Mouse (Mus musculus) urinary bladder, adult 18-20 months (tissue): Measurements from ENCODE around the gene Fgfr2.

Experiments used
- DNase-seq, 2 experiments: peaks; one replicate each; pipeline ENCODE4 v3.0.0; 2022; ENCODE audit warnings: low spot score in 2 of 2, mixed read lengths in 2 of 2

Gene Fgfr2

GRCm38 (mm10) chr7:133007343-133007742 is 115.8 kb downstream of the Fgfr2 start:
- peak; percentile 54 to 57 for DNase-seq

- peak; percentile 39 to 60 for DNase-seq
Observed at GRCm38 (mm10) chr7:133005772-133006171, 117.4 kb downstream of the Fgfr2 start.

GRCm38 (mm10) chr7:133003421-133003820 is 119.7 kb downstream of the Fgfr2 start:
- peak; percentile 45 to 57 for DNase-seq

- no peak for DNase-seq
Observed at GRCm38 (mm10) chr7:133002271-133002670, 120.9 kb downstream of the Fgfr2 start.

GRCm38 (mm10) chr7:133001388-133001787 is 121.8 kb downstream of the Fgfr2 start:
- DNase-seq, result no peak

GRCm38 (mm10) chr7:132999061-132999460 is 124.1 kb downstream of the Fgfr2 start:
- no peak for DNase-seq

GRCm38 (mm10) chr7:132998639-132999038 is 124.5 kb downstream of the Fgfr2 start:
- no peak for DNase-seq

GRCm38 (mm10) chr7:132996391-132996790 is 126.8 kb downstream of the Fgfr2 start:
- DNase-seq, result no peak

- DNase-seq, result no peak
Observed at GRCm38 (mm10) chr7:132994628-132995191, 128.4 kb downstream of the Fgfr2 start.

- DNase-seq, result no peak
Observed at GRCm38 (mm10) chr7:132994120-132994519, 129.0 kb downstream of the Fgfr2 start.

GRCm38 (mm10) chr7:132992967-132993615 is 130.1 kb downstream of the Fgfr2 start:
- DNase-seq, result no peak

GRCm38 (mm10) chr7:132991240-132991900 is 131.8 kb downstream of the Fgfr2 start:
- DNase-seq, result no peak

GRCm38 (mm10) chr7:132989839-132990238 is 133.3 kb downstream of the Fgfr2 start:
- DNase-seq, result no peak

- no peak for DNase-seq
Observed at GRCm38 (mm10) chr7:132982639-132983038, 140.5 kb downstream of the Fgfr2 start.

- no peak for DNase-seq
Observed at GRCm38 (mm10) chr7:132977981-132978380, 145.2 kb downstream of the Fgfr2 start.

- DNase-seq, result no peak
Observed at GRCm38 (mm10) chr7:132976079-132976478, 147.1 kb downstream of the Fgfr2 start.

- no peak for DNase-seq
Observed at GRCm38 (mm10) chr7:132972079-132972478, 151.1 kb downstream of the Fgfr2 start.

GRCm38 (mm10) chr7:132965707-132966106 is 157.4 kb downstream of the Fgfr2 start:
- DNase-seq, result no peak

- DNase-seq, result no peak
Observed at GRCm38 (mm10) chr7:132964395-132964794, 158.8 kb downstream of the Fgfr2 start.

- DNase-seq, result no peak
Observed at GRCm38 (mm10) chr7:132950613-132951012, 172.5 kb downstream of the Fgfr2 start.

GRCm38 (mm10) chr7:132949968-132950367 is 173.2 kb downstream of the Fgfr2 start:
- no peak for DNase-seq

GRCm38 (mm10) chr7:132940569-132940968 is 182.6 kb downstream of the Fgfr2 start:
- no peak for DNase-seq

GRCm38 (mm10) chr7:132939118-132939517 is 184.0 kb downstream of the Fgfr2 start:
- DNase-seq, result no peak
